Mouse (Mus musculus): ENCODE data around the gene Padi4.
A peak's percentile ranks its signal among the peaks of the same experiment; 100 is the strongest.

Padi4 gene

GRCm38 (mm10) chr4:140788264-140788663 is 14.2 kb upstream of the Padi4 start:
- no peak for DNase-seq

GRCm38 (mm10) chr4:140787414-140787813 is 13.4 kb upstream of the Padi4 start:
- DNase-seq: no peak

- DNase-seq: no peak
These were observed 11.2 kb upstream of the Padi4 start for GRCm38 (mm10) chr4:140785217-140785616.

GRCm38 (mm10) chr4:140784292-140784945 is 10.4 kb upstream of the Padi4 start:
- no peak for DNase-seq

- DNase-seq: peak in 1 of 2 experiments; percentile 26
These were observed 8.8 kb upstream of the Padi4 start for GRCm38 (mm10) chr4:140782821-140783220.

- no peak for DNase-seq
These were observed 6.5 kb upstream of the Padi4 start for GRCm38 (mm10) chr4:140780507-140780906.

GRCm38 (mm10) chr4:140779803-140780397 is 5.9 kb upstream of the Padi4 start:
- DNase-seq: no peak

GRCm38 (mm10) chr4:140776623-140777022 is 2.6 kb upstream of the Padi4 start:
- DNase-seq: no peak

- peak; percentile 63 to 74 for DNase-seq
These were observed 1.8 kb upstream of the Padi4 start for GRCm38 (mm10) chr4:140775876-140776275.

- peak; percentile 73 to 82 for DNase-seq
These were observed 857 bp upstream of the Padi4 start for GRCm38 (mm10) chr4:140774893-140775292.

- DNase-seq: no peak
These were observed 2.9 kb downstream of the Padi4 start for GRCm38 (mm10) chr4:140771091-140771490.

GRCm38 (mm10) chr4:140770433-140770832 is 3.6 kb downstream of the Padi4 start:
- no peak for DNase-seq

- no peak for DNase-seq
These were observed 5.1 kb downstream of the Padi4 start for GRCm38 (mm10) chr4:140768973-140769372.

- DNase-seq: no peak
These were observed 8.1 kb downstream of the Padi4 start for GRCm38 (mm10) chr4:140765936-140766335.

- DNase-seq: peak; percentile 57 to 60
These were observed 10.9 kb downstream of the Padi4 start for GRCm38 (mm10) chr4:140763158-140763557.

- no peak for DNase-seq
These were observed 12.4 kb downstream of the Padi4 start for GRCm38 (mm10) chr4:140761601-140762000.

GRCm38 (mm10) chr4:140755811-140756210 is 18.2 kb downstream of the Padi4 start:
- DNase-seq: no peak

- peak in 1 of 2 experiments; percentile 30 for DNase-seq
These were observed 20.7 kb downstream of the Padi4 start for GRCm38 (mm10) chr4:140753366-140753765.

- DNase-seq: peak; percentile 83 to 89
These were observed 23.7 kb downstream of the Padi4 start for GRCm38 (mm10) chr4:140750328-140750727.

GRCm38 (mm10) chr4:140747978-140748377 is 26.1 kb downstream of the Padi4 start:
- no peak for DNase-seq

GRCm38 (mm10) chr4:140744654-140745053 is 29.4 kb downstream of the Padi4 start:
- peak; percentile 30 to 52 for DNase-seq

GRCm38 (mm10) chr4:140743086-140743485 is 30.9 kb downstream of the Padi4 start:
- no peak for DNase-seq

- no peak for DNase-seq
These were observed 31.5 kb downstream of the Padi4 start, which contains the start of gene Padi6 for GRCm38 (mm10) chr4:140742543-140742942. Gene Padi6 (minus strand): TSS chr4:140742643.

- DNase-seq: no peak
These were observed 32.6 kb downstream of the Padi4 start for GRCm38 (mm10) chr4:140741401-140741800.

- DNase-seq: no peak
These were observed 33.4 kb downstream of the Padi4 start for GRCm38 (mm10) chr4:140740655-140741054.
